Mouse (Mus musculus): Measurements from ENCODE around the gene Ppm1g.

The Ppm1g gene

GRCm38 (mm10) chr5:31219474-31219873, 1.0 kb downstream of the Ppm1g start:
- WGBS = 2% methylated on average over 11 of the region's 11 CpGs

GRCm38 (mm10) chr5:31219070-31219469, 1.4 kb downstream of the Ppm1g start:
- 4% methylated on average over 2 of the region's 2 CpGs for WGBS

- WGBS = 52% methylated on average over 7 of the region's 7 CpGs
Measured at GRCm38 (mm10) chr5:31218294-31218693, 2.2 kb downstream of the Ppm1g start.

- 90% methylated on average over 6 of the region's 6 CpGs for WGBS
Measured at GRCm38 (mm10) chr5:31216554-31216953, 3.9 kb downstream of the Ppm1g start.

DNA sequence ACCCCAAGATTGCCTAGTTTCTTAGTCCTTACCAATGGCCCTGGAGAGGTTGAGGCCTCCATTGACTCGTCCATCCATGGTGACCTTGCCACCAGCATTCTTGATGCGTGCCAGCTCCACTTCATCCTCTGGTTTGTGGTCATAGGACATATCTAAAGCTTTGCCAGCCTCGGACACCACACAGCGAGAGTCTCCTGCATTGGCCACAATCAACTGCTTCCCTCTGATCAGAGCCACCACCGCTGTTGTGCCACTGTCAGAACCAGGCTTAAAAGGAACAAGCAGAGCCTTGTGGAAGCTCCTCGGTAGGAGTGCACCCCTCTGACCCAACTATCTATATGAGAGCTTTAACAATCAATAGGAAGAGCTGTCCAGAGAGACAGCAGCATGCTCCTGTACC, 16.1 kb downstream of the Ppm1g start:
- 95% methylated on average over 6 of the region's 6 CpGs for WGBS

DNA sequence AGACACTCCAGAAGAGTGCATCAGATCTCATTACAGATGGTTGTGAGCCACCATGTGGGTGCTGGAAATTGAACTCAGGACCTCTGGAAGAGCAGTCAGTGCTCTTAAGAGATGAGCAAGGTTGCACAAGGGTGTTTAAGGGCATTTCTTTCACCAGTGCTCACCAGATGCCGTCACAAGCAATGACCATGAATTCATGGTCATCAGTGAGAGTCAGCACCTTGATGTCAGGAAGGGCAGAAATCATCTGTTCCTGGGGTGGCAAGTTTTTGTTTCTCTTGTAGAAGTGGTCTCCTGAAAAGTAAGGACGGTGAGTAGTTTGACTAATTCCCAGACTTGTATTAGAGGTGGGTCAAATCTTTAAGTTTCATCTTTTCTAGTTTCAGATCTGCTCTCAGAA, 16.6 kb downstream of the Ppm1g start:
- WGBS = 92% methylated on average over 2 of the region's 2 CpGs

DNA sequence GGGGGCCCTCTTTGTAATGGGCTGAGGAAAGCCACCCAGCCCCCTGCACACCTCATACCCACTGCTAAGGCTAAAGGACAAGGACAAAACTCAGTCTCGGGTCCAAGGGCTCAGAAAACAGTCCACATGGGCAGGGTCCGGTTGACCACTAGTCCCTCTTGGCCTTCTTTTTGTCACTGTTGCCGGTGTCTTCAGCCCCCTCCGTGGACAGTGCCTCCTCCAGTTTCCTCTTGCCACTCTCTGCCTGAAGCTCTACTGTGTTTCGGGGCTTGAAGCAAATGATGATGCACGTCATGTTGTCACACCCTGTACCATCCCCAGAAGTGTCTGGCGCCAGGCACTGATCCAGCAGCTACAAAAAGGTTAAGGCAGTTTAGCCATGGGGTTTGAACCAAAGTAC, 17.6 kb downstream of the Ppm1g start:
- 83% methylated on average over 7 of the region's 7 CpGs for WGBS

- under 1% methylated on average over 53 of the region's 53 CpGs for WGBS
Measured at GRCm38 (mm10) chr5:31201742-31202590, 18.5 kb downstream of the Ppm1g start, which contains the start of gene Zfp513. Gene Zfp513 (minus strand): TSS chr5:31202303.

DNA sequence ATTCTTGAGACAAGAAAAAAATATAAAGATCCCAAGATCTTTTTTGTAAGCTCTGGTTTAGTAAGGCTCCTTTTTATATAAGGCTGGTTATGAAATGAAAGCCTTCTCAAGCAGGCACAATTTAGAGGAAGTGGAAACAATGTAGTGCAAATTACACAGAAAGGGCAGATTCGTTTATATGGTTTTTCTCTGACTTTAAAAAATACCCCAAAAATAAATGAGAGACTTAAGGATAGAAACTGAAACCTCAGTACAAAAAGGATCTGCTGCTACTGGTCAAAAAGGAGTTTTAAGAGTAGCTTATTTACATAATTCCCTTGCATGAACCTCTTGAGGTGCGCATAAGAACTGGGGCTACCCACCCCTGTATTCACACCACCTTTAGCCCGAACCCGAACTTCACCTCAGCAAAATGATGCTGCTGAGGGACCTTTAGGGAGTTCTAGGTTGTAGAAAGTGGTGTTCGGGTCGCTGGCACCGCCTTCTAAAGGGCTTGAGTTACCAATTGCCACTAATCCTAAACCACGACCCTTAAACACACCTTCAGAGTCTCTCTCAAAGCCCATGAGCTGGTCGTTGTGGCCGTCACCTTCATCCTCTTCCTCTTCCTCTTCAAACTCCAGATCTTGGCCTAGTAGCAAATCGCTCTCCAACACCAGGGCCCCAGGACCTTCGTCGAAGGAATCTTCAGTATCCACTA, 19.3 kb downstream of the Ppm1g start:
- 9% methylated on average over 13 of the region's 13 CpGs for WGBS

DNA sequence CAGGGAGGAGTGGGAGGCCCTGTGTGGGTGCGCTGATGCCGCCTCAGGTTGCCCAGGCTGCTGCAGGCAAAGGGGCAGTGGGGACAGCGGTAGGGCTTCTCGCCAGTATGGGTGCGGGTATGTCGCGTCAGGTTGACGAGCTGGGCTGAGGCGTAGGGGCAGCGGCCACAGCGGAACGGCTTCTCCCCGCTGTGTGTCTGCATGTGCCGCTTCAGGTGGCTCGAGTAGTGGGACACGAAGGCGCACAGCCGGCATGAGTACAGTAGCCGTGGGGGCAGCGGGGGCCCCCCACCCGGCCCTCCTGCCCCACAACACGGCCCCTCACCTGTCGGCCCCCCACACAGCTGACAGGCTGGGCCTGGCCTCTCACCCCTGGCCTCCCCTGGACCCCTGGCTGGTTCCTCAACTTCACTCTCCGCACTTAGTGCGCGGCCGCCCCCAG, 20.1 kb downstream of the Ppm1g start:
- WGBS = 90% methylated on average over 27 of the region's 27 CpGs

DNA sequence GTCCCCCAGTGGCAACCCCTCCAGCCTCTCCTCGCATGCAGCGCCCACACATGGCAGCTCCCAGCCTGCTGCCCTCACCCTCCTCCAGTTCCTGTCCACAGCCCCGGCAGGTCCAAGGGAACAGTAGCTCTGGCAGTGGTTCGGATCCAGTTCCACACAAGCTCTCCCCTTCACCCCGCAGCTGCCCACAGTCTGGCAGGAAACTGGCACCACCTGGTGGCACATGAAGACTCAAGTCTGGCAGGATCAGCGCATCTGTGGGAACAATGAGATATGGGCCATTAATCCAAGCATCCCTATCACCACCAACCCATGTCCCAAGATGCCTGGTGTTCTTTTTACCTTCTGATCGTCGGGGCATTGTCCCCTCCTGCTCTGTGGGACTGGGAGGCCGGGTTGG, 20.6 kb downstream of the Ppm1g start:
- WGBS = 54% methylated on average over 9 of the region's 9 CpGs

DNA sequence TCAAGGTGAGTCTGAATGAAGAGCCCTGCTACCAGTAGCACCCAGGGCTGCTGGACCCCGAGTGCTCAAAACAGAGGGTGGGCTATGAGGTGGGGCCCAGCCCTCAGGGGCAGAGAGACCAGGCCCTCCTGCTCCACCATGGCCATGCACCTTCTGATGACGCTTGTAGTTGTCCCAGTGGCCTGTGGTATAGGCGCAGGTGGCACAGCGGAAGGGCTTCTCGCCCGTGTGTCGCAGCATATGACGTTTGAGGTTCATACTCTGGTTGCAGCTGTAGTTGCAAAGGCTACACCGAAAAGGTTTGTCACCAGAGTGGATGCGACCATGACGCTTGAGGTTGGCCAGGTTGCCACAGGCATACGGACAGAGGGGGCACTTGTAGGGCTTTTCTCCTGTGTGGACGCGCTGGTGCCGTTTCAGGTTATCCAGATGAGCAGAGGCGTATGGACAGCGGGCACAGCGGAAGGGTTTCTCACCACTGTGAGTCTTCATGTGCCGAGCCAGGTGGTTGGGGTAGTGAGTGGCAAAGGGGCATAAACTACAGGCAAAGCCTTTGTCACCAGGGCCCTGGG, 21.1 kb downstream of the Ppm1g start:
- WGBS = 87% methylated on average over 19 of the region's 19 CpGs

GRCm38 (mm10) chr5:31198616-31199320, 21.7 kb downstream of the Ppm1g start:
- WGBS = 63% methylated on average over 5 of the region's 5 CpGs

DNA sequence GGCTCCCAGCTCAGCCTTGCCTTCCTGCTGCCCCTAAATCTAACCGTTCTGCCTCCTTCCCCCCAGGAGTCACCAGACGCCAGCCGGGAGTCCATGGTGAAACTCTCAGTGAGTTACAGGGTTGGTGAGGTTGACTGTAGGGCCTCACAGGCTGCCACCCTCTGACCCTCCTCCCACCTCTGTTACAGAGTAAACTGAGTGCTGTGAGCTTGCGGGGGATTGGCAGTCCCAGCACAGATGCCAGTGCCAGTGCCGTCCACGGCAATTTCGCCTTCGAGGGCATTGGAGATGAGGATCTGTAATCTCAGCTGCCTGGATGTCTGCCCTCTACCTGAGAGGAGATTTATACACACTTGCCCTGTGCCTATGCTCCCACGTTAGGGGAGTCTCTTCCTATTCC, 22.3 kb downstream of the Ppm1g start:
- WGBS = 59% methylated on average over 9 of the region's 9 CpGs

DNA sequence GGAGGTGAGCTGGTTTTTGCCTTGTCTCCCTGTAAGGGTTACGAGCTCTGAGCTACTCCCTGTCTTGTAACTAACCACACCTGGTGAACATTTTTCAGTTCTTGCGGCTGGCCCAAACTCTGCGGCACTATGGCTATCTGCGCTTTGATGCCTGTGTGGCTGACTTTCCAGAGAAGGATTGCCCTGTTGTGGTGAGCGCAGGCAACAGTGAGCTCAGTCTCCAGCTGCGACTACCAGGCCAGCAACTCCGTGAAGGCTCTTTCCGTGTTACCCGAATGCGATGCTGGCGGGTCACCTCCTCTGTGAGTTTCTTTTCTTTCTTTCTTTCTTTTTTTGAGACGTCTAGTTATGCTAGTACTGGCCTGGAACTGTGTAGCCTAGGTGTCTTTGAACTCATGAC, 23.4 kb downstream of the Ppm1g start:
- 88% methylated on average over 12 of the region's 12 CpGs for WGBS

- WGBS = 77% methylated on average over 10 of the region's 10 CpGs
Measured at GRCm38 (mm10) chr5:31196207-31196606, 24.3 kb downstream of the Ppm1g start.

- WGBS = 84% methylated on average over 4 of the region's 4 CpGs
Measured at GRCm38 (mm10) chr5:31195671-31196070, 24.8 kb downstream of the Ppm1g start.

- 87% methylated on average over 16 of the region's 16 CpGs for WGBS
Measured at GRCm38 (mm10) chr5:31194486-31195485, 25.7 kb downstream of the Ppm1g start.

- WGBS = 11% methylated on average over 25 of the region's 25 CpGs
Measured at GRCm38 (mm10) chr5:31193631-31194281, 26.7 kb downstream of the Ppm1g start.

- under 1% methylated on average over 48 of the region's 48 CpGs for WGBS
Measured at GRCm38 (mm10) chr5:31192939-31193630, 27.4 kb downstream of the Ppm1g start, which contains the start of the genes Snx17 and Eif2b4. Gene Snx17 (plus strand): TSS chr5:31193227. Gene Eif2b4 (minus strand): TSS chr5:31193430.
